In genomic region chr17:11333741-11334140, GRCm38 (mm10) we compare ENCODE assay signal across 20 mouse cellular contexts.
DNase-seq lines count a peak whose midpoint lies in the region; ATAC-seq lines count a peak whose summit lies in the region.
"Had no signal": no experiment of that assay in that cellular context is flagged by ENCODE, and none has a peak within 500 bp of the region (broad histone marks: within the 10 kb centered on the region; RNA-seq: fewer than 3 reads in every experiment).

No protein-coding gene starts in this region.

- no peak for ATAC-seq in cerebellum, adult (ENCODE audit: insufficient number of reproducible peaks, low FRiP score, low TSS enrichment)
- ATAC-seq: CD4-positive, CD25-positive, alpha-beta regulatory T cell, adult 4 months; forebrain, embryonic 14.5 days; forebrain, postnatal 0 days; hindbrain, postnatal 0 days; inflammation-experienced regulatory T-cells, adult 6 months; intestine, embryonic 16.5 days had no signal

- peak; percentile 36 for DNase-seq in cerebellum, adult 9-10 months
- peak; percentile 24 for DNase-seq in retina, postnatal 1 day
- no peak for DNase-seq in retina, embryonic 14.5 days (ENCODE audit: low spot score)
- DNase-seq in cerebellum, postnatal 14 days, result peak; percentile 42 to 54
- DNase-seq in thymus, postnatal 36 days, result no peak
- DNase-seq: adrenal gland, adult 2 months; adrenal gland, postnatal 14 days; forebrain, postnatal 0 days; gastrocnemius, adult 2 months; gastrocnemius, postnatal 14 days; heart, adult 18-20 months; heart, postnatal 14 days; heart, postnatal 4 days; kidney, adult 18-20 months had no signal

Comparison
In these comparisons a context has a peak if more than half of its experiments do, and no peak if none do; other contexts are left out.
1. DNase-seq: peak in cerebellum, adult 9-10 months (single experiment), retina, postnatal 1 day (single experiment) and cerebellum, postnatal 14 days (2 of 2); none in retina, embryonic 14.5 days (single experiment) and thymus, postnatal 36 days (0 of 2).